In the genomic region with DNA sequence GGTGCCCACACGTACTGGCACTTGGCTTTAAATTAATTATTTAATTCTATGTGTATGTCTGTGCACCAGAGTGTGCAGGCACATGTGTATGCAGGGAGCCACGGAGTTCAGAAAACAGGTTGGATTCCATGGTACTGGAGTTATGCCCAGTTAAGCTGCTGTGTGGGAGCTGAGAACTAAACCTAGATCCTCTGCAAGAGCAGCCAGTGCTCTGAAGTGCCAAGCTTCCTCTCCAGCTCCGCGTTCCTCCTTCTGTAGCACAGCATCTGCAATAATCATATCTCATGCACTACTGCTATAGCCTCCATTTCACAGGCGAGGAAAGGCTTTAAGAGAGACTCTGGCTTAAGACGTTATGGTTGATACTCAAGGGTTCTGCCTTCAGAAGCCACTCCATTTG, we compare ENCODE assay signal across 32 mouse cellular contexts. TPM values are rescaled to one million over a fixed set of nuclear protein-coding genes. Genes with fewer than 3 reads are reported as not detected.
"Had no signal": no experiment of that assay in that cellular context is flagged by ENCODE, and none has a peak within 500 bp of the region (broad histone marks: within the 10 kb centered on the region; RNA-seq: fewer than 3 reads in every experiment).

No protein-coding gene starts in this region.

- DNase-seq: heart, postnatal 10 days; heart, postnatal 14 days; heart, postnatal 36 days; heart, postnatal 4 days; kidney, adult 11 months; kidney, adult 18-20 months; kidney, adult 2 months; kidney, adult 8-10 months; kidney, adult 9 months; kidney, postnatal 10 days; kidney, postnatal 14 days; kidney, postnatal 25 days; kidney, postnatal 36 days; kidney, postnatal 4 days; layer of hippocampus, adult 9-11 months; layer of hippocampus, postnatal 36 days had no signal

- ATAC-seq: hindbrain, embryonic 16.5 days; hindbrain, postnatal 0 days; inflammation-experienced regulatory T-cells, adult 6 months; intestine, embryonic 15.5 days; intestine, embryonic 16.5 days had no signal

RNA-seq across cellular contexts. Expression of a gene that starts 22.3 kb away (rescaled TPM):
- total RNA-seq: heart, postnatal 10 days; heart, postnatal 14 days; heart, postnatal 25 days; heart, postnatal 36 days; heart, postnatal 4 days; hematopoietic stem cell, adult 5-6 weeks; hindbrain, postnatal 0 days; layer of hippocampus, adult 18-20 months; layer of hippocampus, adult 2 months; layer of hippocampus, adult 8-10 months; layer of hippocampus, postnatal 10 days; layer of hippocampus, postnatal 14 days; layer of hippocampus, postnatal 25 days; layer of hippocampus, postnatal 36 days; left cerebral cortex, adult 18-20 months; left cerebral cortex, adult 2 months; left cerebral cortex, adult 8-10 months had no signal
